Mouse (Mus musculus) midbrain, embryonic 12.5 days (tissue): ENCODE measurements around the gene Tyms. TPM values are rescaled to one million over a fixed set of nuclear protein-coding genes. Genes with fewer than 3 reads are reported as not detected.

Experiments used
- ATAC-seq: fragments of 200-750 bp; cut with Nextera tagmentation; 2 replicates; pipeline ENCODE4 v1.8.0; 2017; ENCODE audit warnings: low read depth, moderate TSS enrichment, moderate library complexity; ENCODE audit not compliant: low FRiP score
- H3K27ac ChIP-seq: fragments of 300-500 bp; sonication (generic); replicated peaks from 2 replicates; pipeline ENCODE4 v1.5.1; 2016; ENCODE audit warnings: mild to moderate bottlenecking
- H3K27me3 ChIP-seq: fragments of 300-500 bp; sonication (generic); 2 replicates; pipeline ENCODE4 v1.6.1; 2016; ENCODE audit warnings: mild to moderate bottlenecking
- H3K36me3 ChIP-seq: fragments of 300-500 bp; sonication (generic); 2 replicates; pipeline ENCODE4 v1.6.1; 2016
- H3K4me1 ChIP-seq: fragments of 300-500 bp; sonication (generic); 2 replicates; pipeline ENCODE4 v1.6.1; 2016
- H3K4me2 ChIP-seq: fragments of 300-500 bp; sonication (generic); replicated peaks from 2 replicates; pipeline ENCODE4 v1.6.1; 2016; ENCODE audit warnings: mild to moderate bottlenecking, moderate library complexity
- H3K4me3 ChIP-seq: fragments of 300-500 bp; sonication (generic); 2 replicates; pipeline ENCODE4 v1.5.1; 2016; ENCODE audit warnings: mild to moderate bottlenecking
- H3K9ac ChIP-seq: fragments of 300-500 bp; sonication (generic); replicated peaks from 2 replicates; pipeline ENCODE4 v1.6.1; 2016; ENCODE audit warnings: mild to moderate bottlenecking, moderate library complexity
- H3K9me3 ChIP-seq: fragments of 300-500 bp; sonication (generic); 2 replicates; pipeline ENCODE4 v1.6.1; 2016; ENCODE audit warnings: mild to moderate bottlenecking
- WGBS: fragments of 180-500 bp; shearing (Covaris S2); methylation state at CpG from one replicate; pipeline ENCODE4 v1.1.7; 2016; 5-methylcytosine and 5-hydroxymethylcytosine counted together
- polyA plus RNA-seq: library from polyadenylated mRNA; unstranded; fragments of >200 nt; fragmentation: Nextera tagmentation; extraction: Ambion mirVana; gene quantifications from 2 replicates; pipeline ENCODE4 v1.2.1, GENCODE M21; 2016

Tyms gene
- polyA plus RNA-seq, 1 experiment from 2014 or later, result 182 TPM

GRCm38 (mm10) chr5:30110371-30111060, 37.1 kb upstream of the Tyms start:
- peak; percentile 31 for ATAC-seq
- WGBS, result 2% methylated on average over 22 of the region's 22 CpGs
- peaks cover 78% of the 10 kb centered on the region for H3K4me1 ChIP-seq
- H3K9ac ChIP-seq, result peak overlapping the region; percentile 41
- H3K4me3 ChIP-seq, result peak overlapping the region; percentile 23
- H3K36me3 ChIP-seq, result peaks cover 17% of the 10 kb centered on the region
- no peaks in the 10 kb centered on the region for H3K9me3 ChIP-seq
- peak overlapping the region; percentile 85 for H3K27ac ChIP-seq
- peaks cover 38% of the 10 kb centered on the region for H3K27me3 ChIP-seq
- peak overlapping the region; percentile 49 for H3K4me2 ChIP-seq

- Histone ChIP-seq H3K27me3 (peaks cover 34% of the 10 kb centered on the region), H3K4me1 (peaks cover 81% of the 10 kb centered on the region), H3K27ac (peak overlapping the region; percentile 85), H3K36me3 (peaks cover 15% of the 10 kb centered on the region), H3K9me3 (no peaks in the 10 kb centered on the region), H3K4me2 (peak overlapping the region; percentile 49), H3K9ac (peak overlapping the region; percentile 31; the same call in 1 of the 2 replicates), H3K4me3 (peak overlapping the region; percentile 23; the same call in 1 of the 2 replicates)
- WGBS, result 24% methylated on average over 2 of the region's 2 CpGs
- no peak for ATAC-seq
These were observed 36.5 kb upstream of the Tyms start for GRCm38 (mm10) chr5:30109899-30110298.

- H3K4me3 ChIP-seq, result peak overlapping the region; percentile 74; the same call in 1 of the 2 replicates
- peak overlapping the region; percentile 88 for H3K27ac ChIP-seq
- peaks cover 22% of the 10 kb centered on the region for H3K27me3 ChIP-seq
- H3K4me1 ChIP-seq, result peaks cover 73% of the 10 kb centered on the region
- ATAC-seq, result no peak
- peak overlapping the region; percentile 85; the same call in 1 of the 2 replicates for H3K9ac ChIP-seq
- peak overlapping the region; percentile 71 for H3K4me2 ChIP-seq
- H3K9me3 ChIP-seq, result no peaks in the 10 kb centered on the region
- 58% methylated on average over 6 of the region's 6 CpGs for WGBS
- H3K36me3 ChIP-seq, result peaks cover 10% of the 10 kb centered on the region; the same call in 1 of the 2 replicates
These were observed 34.8 kb upstream of the Tyms start for GRCm38 (mm10) chr5:30108233-30108632.

GRCm38 (mm10) chr5:30107611-30108041, 34.2 kb upstream of the Tyms start:
- Histone ChIP-seq H3K36me3 (peaks cover 6% of the 10 kb centered on the region; the same call in 1 of the 2 replicates), H3K27ac (peak overlapping the region; percentile 88), H3K9ac (peak overlapping the region; percentile 85; the same call in 1 of the 2 replicates), H3K9me3 (no peaks in the 10 kb centered on the region), H3K27me3 (peaks cover 16% of the 10 kb centered on the region), H3K4me2 (peak overlapping the region; percentile 71), H3K4me3 (peak overlapping the region; percentile 74), H3K4me1 (peaks cover 70% of the 10 kb centered on the region)
- 6% methylated on average over 5 of the region's 5 CpGs for WGBS
- no peak; the same call in 1 of the 2 replicates for ATAC-seq

- H3K27ac ChIP-seq, result peak overlapping the region; percentile 88
- H3K4me2 ChIP-seq, result peak overlapping the region; percentile 71
- H3K9me3 ChIP-seq, result no peaks in the 10 kb centered on the region
- under 1% methylated on average over 7 of the region's 7 CpGs for WGBS
- H3K4me3 ChIP-seq, result peak overlapping the region; percentile 74
- H3K27me3 ChIP-seq, result peaks cover 11% of the 10 kb centered on the region; the same call in 1 of the 2 replicates
- peak; percentile 63 for ATAC-seq
- 0 out of 2 replicates have a peak, but pooled peaks cover 1% of the 10 kb centered on the region for H3K36me3 ChIP-seq
- peaks cover 70% of the 10 kb centered on the region for H3K4me1 ChIP-seq
- peak overlapping the region; percentile 85; the same call in 1 of the 2 replicates for H3K9ac ChIP-seq
These were observed 33.8 kb upstream of the Tyms start for GRCm38 (mm10) chr5:30107186-30107585.

- Histone ChIP-seq H3K4me1 (peaks cover 70% of the 10 kb centered on the region), H3K9me3 (no peaks in the 10 kb centered on the region), H3K36me3 (no peaks in the 10 kb centered on the region), H3K4me3 (peak overlapping the region; percentile 74), H3K27ac (peak overlapping the region; percentile 88), H3K4me2 (peak overlapping the region; percentile 71), H3K27me3 (peaks cover 7% of the 10 kb centered on the region; the same call in 1 of the 2 replicates), H3K9ac (peak overlapping the region; percentile 85; the same call in 1 of the 2 replicates)
- 9% methylated on average over 2 of the region's 2 CpGs for WGBS
- ATAC-seq, result peak; percentile 7; the same call in 1 of the 2 replicates
These were observed 33.3 kb upstream of the Tyms start for GRCm38 (mm10) chr5:30106756-30107155.

GRCm38 (mm10) chr5:30105668-30106300, 32.4 kb upstream of the Tyms start, which contains the start of gene 3110082J24Rik:
Gene 3110082J24Rik, minus strand, starts transcription at chr5:30106086.
- H3K9ac ChIP-seq, result peak within 1 kb of the TSS; percentile 85
- peak; percentile 39 for ATAC-seq
- peak within 1 kb of the TSS; percentile 71 for H3K4me2 ChIP-seq
- WGBS, result 2% methylated on average over 28 of the region's 29 CpGs
- H3K9me3 ChIP-seq, result no peaks in the 10 kb centered on the region
- peaks cover 60% of the 10 kb centered on the region for H3K4me1 ChIP-seq
- H3K4me3 ChIP-seq, result peak within 1 kb of the TSS; percentile 74
- peak within 1 kb of the TSS; percentile 88 for H3K27ac ChIP-seq
- no peaks in the 10 kb centered on the region for H3K36me3 ChIP-seq
- H3K27me3 ChIP-seq, result peaks cover 4% of the 10 kb centered on the region; the same call in 1 of the 2 replicates

- Histone ChIP-seq H3K9me3 (no peaks in the 10 kb centered on the region), H3K27me3 (peaks cover 4% of the 10 kb centered on the region; the same call in 1 of the 2 replicates), H3K4me2 (peak within 1 kb of the TSS; percentile 71), H3K4me1 (peaks cover 53% of the 10 kb centered on the region), H3K9ac (peak within 1 kb of the TSS; percentile 85), H3K36me3 (no peaks in the 10 kb centered on the region), H3K27ac (peak within 1 kb of the TSS; percentile 88), H3K4me3 (peak within 1 kb of the TSS; percentile 74)
- peak; percentile 17 for ATAC-seq
- WGBS, result under 1% methylated on average over 51 of the region's 65 CpGs
These were observed 31.6 kb upstream of the Tyms start, which contains the start of gene Garem2 for GRCm38 (mm10) chr5:30104841-30105667. Gene Garem2, plus strand, starts transcription at chr5:30105161.

- H3K27me3 ChIP-seq, result peaks cover 4% of the 10 kb centered on the region; the same call in 1 of the 2 replicates
- H3K9me3 ChIP-seq, result no peaks in the 10 kb centered on the region
- peaks cover 46% of the 10 kb centered on the region for H3K4me1 ChIP-seq
- ATAC-seq, result no peak
- WGBS, result under 1% methylated on average over 12 of the region's 12 CpGs
- no peaks in the 10 kb centered on the region for H3K36me3 ChIP-seq
- no peak overlapping the region for H3K9ac ChIP-seq
- peak overlapping the region; percentile 88; the same call in 1 of the 2 replicates for H3K27ac ChIP-seq
- H3K4me3 ChIP-seq, result peak overlapping the region; percentile 74; the same call in 1 of the 2 replicates
- peak overlapping the region; percentile 71 for H3K4me2 ChIP-seq
These were observed 30.9 kb upstream of the Tyms start for GRCm38 (mm10) chr5:30104339-30104738.

GRCm38 (mm10) chr5:30103340-30103739, 29.9 kb upstream of the Tyms start:
- Histone ChIP-seq H3K36me3 (no peaks in the 10 kb centered on the region), H3K27me3 (peaks cover 4% of the 10 kb centered on the region; the same call in 1 of the 2 replicates), H3K4me3 (no peak overlapping the region), H3K4me2 (no peak overlapping the region), H3K9ac (no peak overlapping the region), H3K9me3 (no peaks in the 10 kb centered on the region), H3K27ac (no peak overlapping the region), H3K4me1 (peaks cover 36% of the 10 kb centered on the region)
- no peak for ATAC-seq
- WGBS, result 78% methylated on average over 3 of the region's 3 CpGs

GRCm38 (mm10) chr5:30098260-30098659, 24.8 kb upstream of the Tyms start:
- Histone ChIP-seq H3K9ac (no peak overlapping the region), H3K36me3 (no peaks in the 10 kb centered on the region), H3K4me1 (no peaks in the 10 kb centered on the region), H3K9me3 (no peaks in the 10 kb centered on the region), H3K4me3 (no peak overlapping the region), H3K27me3 (no peaks in the 10 kb centered on the region), H3K4me2 (no peak overlapping the region), H3K27ac (no peak overlapping the region)
- no peak for ATAC-seq
- WGBS, result 93% methylated on average over 1 of the region's 1 CpGs
